Comparison of ENCODE assay signal across 10 mouse cellular contexts in the genomic region with DNA sequence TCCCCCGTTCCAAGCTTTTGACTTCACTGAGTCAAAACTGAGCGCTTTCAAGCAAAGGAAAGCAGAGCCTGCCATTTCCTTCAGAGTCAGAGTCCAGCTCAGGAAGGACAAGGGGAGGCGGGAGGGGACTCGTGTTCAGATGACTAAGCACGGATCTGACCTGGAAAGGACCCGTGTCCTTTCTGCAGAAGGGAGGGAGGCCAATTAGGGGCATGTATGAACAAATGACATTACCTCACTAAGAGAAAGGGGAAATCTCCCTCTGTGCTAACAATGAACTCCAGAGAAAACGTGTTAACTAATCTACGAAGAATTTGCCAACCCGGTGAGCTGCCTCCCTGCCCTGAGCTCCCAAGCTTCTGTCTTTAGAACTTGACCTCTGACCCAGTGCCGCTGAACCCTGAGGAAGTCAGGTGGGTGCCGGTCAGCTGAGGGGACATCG. TPM values are rescaled to one million over a fixed set of nuclear protein-coding genes. Genes with fewer than 3 reads are reported as not detected.
A peak's percentile ranks its signal among the peaks of the same experiment; 100 is the strongest.
DNase-seq lines count a peak whose midpoint lies in the region; ATAC-seq and TF ChIP-seq lines count a peak whose summit lies in the region.
"Had no signal": no experiment of that assay in that cellular context is flagged by ENCODE, and none has a peak within 500 bp of the region (broad histone marks: within the 10 kb centered on the region; RNA-seq: fewer than 3 reads in every experiment).

No protein-coding gene starts in this region.

- H3K9ac ChIP-seq in lung, embryonic 14.5 days: no peak overlapping the region
- no peak overlapping the region for H3K9ac ChIP-seq in embryonic facial prominence, embryonic 14.5 days (ENCODE audit: low read depth, low read length)
- no peak overlapping the region for H3K9ac ChIP-seq in stomach, embryonic 15.5 days
- H3K9ac ChIP-seq: embryonic facial prominence, embryonic 15.5 days; liver, embryonic 15.5 days had no signal

- no peak overlapping the region for H3K4me3 ChIP-seq in lung, embryonic 14.5 days (ENCODE audit: low read depth, low read length)
- H3K4me3 ChIP-seq in lung, adult 2 months (replicated peaks; ENCODE audit: extremely low read depth, low read depth, low read length): no peak overlapping the region
- H3K4me3 ChIP-seq in embryonic facial prominence, embryonic 14.5 days (ENCODE audit: low read depth, low read length): no peak overlapping the region
- H3K4me3 ChIP-seq in stomach, embryonic 15.5 days (replicated peaks): no peak overlapping the region
- H3K4me3 ChIP-seq: embryonic facial prominence, embryonic 15.5 days; liver, embryonic 15.5 days had no signal

- H3K36me3 ChIP-seq in lung, embryonic 14.5 days (ENCODE audit: insufficient read depth): no peaks in the 10 kb centered on the region
- no peaks in the 10 kb centered on the region for H3K36me3 ChIP-seq in embryonic facial prominence, embryonic 14.5 days (ENCODE audit: control insufficient read depth, insufficient read depth, low read length)
- no peaks in the 10 kb centered on the region for H3K36me3 ChIP-seq in stomach, embryonic 15.5 days
- H3K36me3 ChIP-seq: embryonic facial prominence, embryonic 15.5 days; liver, embryonic 15.5 days had no signal

- no peak for TF ChIP-seq POLR2A in lung, adult 2 months (IDR thresholded peaks at IDR 0.05; ENCODE audit: borderline replicate concordance, extremely low read depth, low read depth, low read length)

- 0 out of 2 replicates have a peak, but pooled peaks cover 3% of the 10 kb centered on the region for H3K27me3 ChIP-seq in lung, embryonic 14.5 days (ENCODE audit: insufficient read depth, low read length)
- no peaks in the 10 kb centered on the region for H3K27me3 ChIP-seq in embryonic facial prominence, embryonic 14.5 days (replicated peaks; ENCODE audit: control insufficient read depth, insufficient read depth, low read length)
- H3K27me3 ChIP-seq in stomach, embryonic 15.5 days (replicated peaks): no peaks in the 10 kb centered on the region
- H3K27me3 ChIP-seq: embryonic facial prominence, embryonic 15.5 days had no signal

- 0 out of 2 replicates have a peak overlapping the region, but pooled peaks have one; percentile 13 for H3K27ac ChIP-seq in lung, embryonic 14.5 days (ENCODE audit: low read depth)
- no peak overlapping the region for H3K27ac ChIP-seq in embryonic facial prominence, embryonic 14.5 days (replicated peaks; ENCODE audit: low read depth, low read length)
- H3K27ac ChIP-seq in stomach, embryonic 15.5 days: no peak overlapping the region
- H3K27ac ChIP-seq: embryonic facial prominence, embryonic 15.5 days; liver, embryonic 15.5 days had no signal

- H3K4me1 ChIP-seq in lung, embryonic 14.5 days (ENCODE audit: insufficient read depth): no peaks in the 10 kb centered on the region
- no peaks in the 10 kb centered on the region for H3K4me1 ChIP-seq in lung, adult 2 months (ENCODE audit: control insufficient read depth, insufficient read depth, low read length)
- H3K4me1 ChIP-seq in embryonic facial prominence, embryonic 14.5 days (ENCODE audit: control insufficient read depth, insufficient read depth, low read length): no peaks in the 10 kb centered on the region
- H3K4me1 ChIP-seq in stomach, embryonic 15.5 days: no peaks in the 10 kb centered on the region
- H3K4me1 ChIP-seq: embryonic facial prominence, embryonic 15.5 days; liver, embryonic 15.5 days had no signal

- peak overlapping the region; percentile 28; the same call in 1 of the 2 replicates for H3K4me2 ChIP-seq in lung, embryonic 14.5 days
- H3K4me2 ChIP-seq in embryonic facial prominence, embryonic 14.5 days (ENCODE audit: low read depth, low read length): no peak overlapping the region
- H3K4me2 ChIP-seq in stomach, embryonic 15.5 days: peak overlapping the region; percentile 28; the same call in 1 of the 2 replicates
- H3K4me2 ChIP-seq: embryonic facial prominence, embryonic 15.5 days; liver, embryonic 15.5 days had no signal

- DNase-seq in lung, embryonic 14.5 days: peak; percentile 49
- DNase-seq in lung, adult 2 months: no peak
- peak; percentile 35 for DNase-seq in embryonic facial prominence, embryonic 14.5 days (ENCODE audit: low spot score)
- peak; percentile 60 for DNase-seq in kidney, adult 11 months
- DNase-seq in ovary, postnatal 14 days (ENCODE audit: low spot score): no peak
- DNase-seq in thymus, postnatal 25 days: no peak
- DNase-seq in c-Kit-positive CD71-positive TER-119-positive erythroid progenitor cells, embryonic 14.5 days (ENCODE audit: low spot score): no peak

- no peaks in the 10 kb centered on the region for H3K9me3 ChIP-seq in lung, embryonic 14.5 days (ENCODE audit: low read depth, low read length)
- no peaks in the 10 kb centered on the region for H3K9me3 ChIP-seq in embryonic facial prominence, embryonic 14.5 days (ENCODE audit: control insufficient read depth, low read length)
- H3K9me3 ChIP-seq in stomach, embryonic 15.5 days: no peaks in the 10 kb centered on the region
- H3K9me3 ChIP-seq: embryonic facial prominence, embryonic 15.5 days; liver, embryonic 15.5 days had no signal

- ATAC-seq in lung, embryonic 14.5 days (ENCODE audit: insufficient read depth): peak; percentile 52; the same call in 1 of the 2 replicates
- 0 out of 2 replicates have a peak, but pooled peaks have one; percentile 6 for ATAC-seq in embryonic facial prominence, embryonic 14.5 days (ENCODE audit: low read depth)
- ATAC-seq in stomach, embryonic 15.5 days (ENCODE audit: insufficient read depth, low FRiP score, low read depth): peak; percentile 63; the same call in 1 of the 2 replicates

- no peak for TF ChIP-seq CTCF in lung, embryonic 14.5 days (IDR thresholded peaks at IDR 0.05; ENCODE audit: low read depth)
- no peak for TF ChIP-seq CTCF in lung, adult 2 months (IDR thresholded peaks at IDR 0.05; ENCODE audit: insufficient read depth, low read length)

- WGBS in lung, embryonic 14.5 days: 30% methylated on average over 12 of the region's 12 CpGs
- WGBS in lung, adult 2 months: 16% methylated on average over 12 of the region's 12 CpGs
- WGBS in embryonic facial prominence, embryonic 14.5 days: 31% methylated on average over 12 of the region's 12 CpGs
- whole genome bisulfite sequencing in stomach, embryonic 15.5 days: 29% methylated on average over 12 of the region's 12 CpGs

RNA-seq across cellular contexts. Expression of gene Cfap298, which starts 18.9 kb away (rescaled TPM):
- polyA plus RNA-seq in lung, embryonic 14.5 days (2014; fragmentation: Nextera tagmentation; extraction: Ambion mirVana): 42.8 and 45.2 TPM in 2 replicates
- 17.2 and 29.9 TPM in 2 replicates for polyA plus RNA-seq in lung, adult 2 months (2012; rRNA removed)
- 34.5 and 37.8 TPM in 2 replicates for polyA plus RNA-seq in embryonic facial prominence, embryonic 14.5 days (2014; fragmentation: Nextera tagmentation; extraction: Ambion mirVana)
- polyA plus RNA-seq in stomach, embryonic 15.5 days (2015; fragmentation: Nextera tagmentation; extraction: Ambion mirVana): 40.1 and 42.7 TPM in 2 replicates

Comparison
In these comparisons a context has a peak if more than half of its experiments do, and no peak if none do; other contexts are left out.
1. DNase-seq: peak in lung, embryonic 14.5 days (single experiment), embryonic facial prominence, embryonic 14.5 days (single experiment) and kidney, adult 11 months (single experiment); none in lung, adult 2 months (single experiment), ovary, postnatal 14 days (single experiment), thymus, postnatal 25 days (single experiment) and c-Kit-positive CD71-positive TER-119-positive erythroid progenitor cells, embryonic 14.5 days (single experiment).
2. ATAC-seq: peak in every context shown above with its lines; median percentile 63 in stomach, embryonic 15.5 days; 52 in lung, embryonic 14.5 days; 6 in embryonic facial prominence, embryonic 14.5 days.